Mouse (Mus musculus) lung, postnatal 0 days (tissue): ENCODE measurements around the gene Klb. TPM values are rescaled to one million over a fixed set of nuclear protein-coding genes. Genes with fewer than 3 reads are reported as not detected.

Experiments
- ATAC-seq: fragments of 200-750 bp; cut with Nextera tagmentation; 2 replicates; pipeline ENCODE4 v1.8.0; 2017; ENCODE audit warnings: moderate library complexity
- DNase-seq: peaks from one replicate; pipeline ENCODE4 v3.0.0-alpha.2; 2016; ENCODE audit warnings: low spot score
- H3K27ac ChIP-seq: fragments of 300-500 bp; sonication (generic); 2 replicates; pipeline ENCODE4 v1.5.1; 2014; ENCODE audit warnings: antibody characterized with exemption, mild to moderate bottlenecking, low read length, mixed read lengths
- H3K27me3 ChIP-seq: fragments of 300-500 bp; sonication (generic); replicated peaks from 2 replicates; pipeline ENCODE4 v1.6.1; 2014; ENCODE audit warnings: low read length, mixed read lengths; ENCODE audit not compliant: insufficient read depth
- H3K36me3 ChIP-seq: fragments of 300-500 bp; sonication (generic); 2 replicates; pipeline ENCODE4 v1.6.1; 2014; ENCODE audit warnings: low read length, mixed read lengths; ENCODE audit not compliant: insufficient read depth
- H3K4me1 ChIP-seq: fragments of 300-500 bp; sonication (generic); 2 replicates; pipeline ENCODE4 v1.6.1; 2014; ENCODE audit warnings: antibody characterized with exemption, low read depth, low read length, mixed read lengths; ENCODE audit not compliant: insufficient read depth
- H3K4me2 ChIP-seq: fragments of 300-500 bp; sonication (generic); replicated peaks from 2 replicates; pipeline ENCODE4 v1.6.1; 2014; ENCODE audit warnings: low read depth, mild to moderate bottlenecking, low read length, moderate library complexity, mixed read lengths
- H3K4me3 ChIP-seq: fragments of 300-500 bp; sonication (generic); 2 replicates; pipeline ENCODE4 v1.5.1; 2014; ENCODE audit warnings: low read depth, low read length
- H3K9ac ChIP-seq: fragments of 300-500 bp; sonication (generic); replicated peaks from 2 replicates; pipeline ENCODE4 v1.6.1; 2014; ENCODE audit warnings: low read depth, mild to moderate bottlenecking
- H3K9me3 ChIP-seq: fragments of 300-500 bp; sonication (generic); 2 replicates; pipeline ENCODE4 v1.6.1; 2016; ENCODE audit warnings: low read length, mixed read lengths
- CTCF ChIP-seq: IDR thresholded peaks from 2 replicates; pipeline ENCODE4 v1.5.1; 2016; ENCODE audit warnings: antibody characterized with exemption, mild to moderate bottlenecking
- EP300 ChIP-seq: IDR thresholded peaks from 2 replicates; pipeline ENCODE4 v1.6.1; 2016; ENCODE audit warnings: antibody characterized with exemption, mild to moderate bottlenecking, control low read depth
- WGBS: fragments of 180-500 bp; shearing (Covaris S2); extraction: QIAGEN DNeasy Blood & Tissue Kit; methylation state at CpG from one replicate; pipeline ENCODE4 v1.1.7; 2014; 5-methylcytosine and 5-hydroxymethylcytosine counted together
- polyA plus RNA-seq: library from polyadenylated mRNA; unstranded; fragments of >200 nt; fragmentation: Nextera tagmentation; extraction: Ambion mirVana; gene quantifications from 2 replicates; pipeline ENCODE4 v1.2.1, GENCODE M21; 2015

The Klb gene
- polyA plus RNA-seq, 1 experiment from 2014 or later, result 0.04 TPM

GRCm38 (mm10) chr5:65322165-65322564 is 25.9 kb upstream of the Klb start:
- Histone ChIP-seq H3K4me3 (no peak overlapping the region), H3K36me3 (peaks cover 9% of the 10 kb centered on the region; the same call in 1 of the 2 replicates), H3K9ac (no peak overlapping the region), H3K4me2 (no peak overlapping the region), H3K4me1 (peaks cover 4% of the 10 kb centered on the region; the same call in 1 of the 2 replicates), H3K9me3 (no peaks in the 10 kb centered on the region), H3K27me3 (no peaks in the 10 kb centered on the region), H3K27ac (no peak overlapping the region)
- WGBS, result 59% methylated on average over 10 of the region's 10 CpGs
- no peak for ATAC-seq
- DNase-seq, result peak; percentile 22
- TF ChIP-seq EP300, result no peak
- no peak for TF ChIP-seq CTCF

- Histone ChIP-seq H3K4me2 (no peak overlapping the region), H3K27ac (no peak overlapping the region), H3K36me3 (no peaks in the 10 kb centered on the region), H3K4me3 (no peak overlapping the region), H3K9me3 (no peaks in the 10 kb centered on the region), H3K9ac (no peak overlapping the region), H3K27me3 (no peaks in the 10 kb centered on the region), H3K4me1 (peaks cover 4% of the 10 kb centered on the region; the same call in 1 of the 2 replicates)
- TF ChIP-seq EP300, result no peak
- no peak for TF ChIP-seq CTCF
- no peak for ATAC-seq
- 67% methylated on average over 3 of the region's 3 CpGs for WGBS
- DNase-seq, result no peak
These were observed 23.8 kb upstream of the Klb start for GRCm38 (mm10) chr5:65324271-65324670.

GRCm38 (mm10) chr5:65324758-65325355 is 23.3 kb upstream of the Klb start:
- no peak for TF ChIP-seq EP300
- no peak overlapping the region for H3K4me2 ChIP-seq
- no peak overlapping the region for H3K9ac ChIP-seq
- DNase-seq (no peak), ATAC-seq (no peak)
- no peak overlapping the region for H3K27ac ChIP-seq
- WGBS, result 62% methylated on average over 3 of the region's 3 CpGs
- no peaks in the 10 kb centered on the region for H3K9me3 ChIP-seq
- no peak overlapping the region for H3K4me3 ChIP-seq
- no peaks in the 10 kb centered on the region for H3K27me3 ChIP-seq
- H3K4me1 ChIP-seq, result peaks cover 4% of the 10 kb centered on the region; the same call in 1 of the 2 replicates
- H3K36me3 ChIP-seq, result no peaks in the 10 kb centered on the region

- Histone ChIP-seq H3K36me3 (no peaks in the 10 kb centered on the region), H3K9me3 (no peaks in the 10 kb centered on the region), H3K27ac (peak overlapping the region; percentile 47), H3K4me1 (peaks cover 4% of the 10 kb centered on the region; the same call in 1 of the 2 replicates), H3K4me2 (peak overlapping the region; percentile 22), H3K4me3 (no peak overlapping the region), H3K9ac (no peak overlapping the region), H3K27me3 (no peaks in the 10 kb centered on the region)
- ATAC-seq, result no peak
- peak; percentile 23 for DNase-seq
- TF ChIP-seq EP300 (no peak), CTCF (no peak)
- 36% methylated on average over 5 of the region's 5 CpGs for WGBS
These were observed 21.9 kb upstream of the Klb start for GRCm38 (mm10) chr5:65326212-65326611.

GRCm38 (mm10) chr5:65329971-65330370 is 18.1 kb upstream of the Klb start:
- Histone ChIP-seq H3K27ac (no peak overlapping the region), H3K9ac (no peak overlapping the region), H3K4me2 (no peak overlapping the region), H3K9me3 (no peaks in the 10 kb centered on the region), H3K36me3 (no peaks in the 10 kb centered on the region), H3K27me3 (no peaks in the 10 kb centered on the region), H3K4me1 (peaks cover 4% of the 10 kb centered on the region; the same call in 1 of the 2 replicates), H3K4me3 (no peak overlapping the region)
- WGBS, result 64% methylated on average over 3 of the region's 3 CpGs
- TF ChIP-seq EP300, result no peak
- TF ChIP-seq CTCF, result no peak
- ATAC-seq (no peak), DNase-seq (no peak)

GRCm38 (mm10) chr5:65334788-65335187 is 13.3 kb upstream of the Klb start:
- no peaks in the 10 kb centered on the region for H3K4me1 ChIP-seq
- DNase-seq (no peak), ATAC-seq (no peak)
- H3K27ac ChIP-seq, result peak overlapping the region; percentile 79
- H3K4me2 ChIP-seq, result peak overlapping the region; percentile 85
- peak overlapping the region; percentile 79 for H3K9ac ChIP-seq
- H3K9me3 ChIP-seq, result no peaks in the 10 kb centered on the region
- H3K27me3 ChIP-seq, result no peaks in the 10 kb centered on the region
- peak overlapping the region; percentile 98 for H3K4me3 ChIP-seq
- no peak for TF ChIP-seq CTCF
- no peak for TF ChIP-seq EP300
- H3K36me3 ChIP-seq, result no peaks in the 10 kb centered on the region
- WGBS, result 2% methylated on average over 8 of the region's 8 CpGs
